Mouse (Mus musculus) brain, embryonic 18.5 days (tissue): Measurements from ENCODE around the gene Tmem203.
"Not testable (repeated sequence)": the region's sequence is repeated elsewhere in the genome, so short reads cannot be mapped to it uniquely, and the experiment has no call there.

Experiments used
- DNase-seq: peaks from one replicate; pipeline ENCODE4 v3.0.0-alpha.2; 2012; ENCODE audit warnings: low read depth, low spot score

The Tmem203 gene

DNA sequence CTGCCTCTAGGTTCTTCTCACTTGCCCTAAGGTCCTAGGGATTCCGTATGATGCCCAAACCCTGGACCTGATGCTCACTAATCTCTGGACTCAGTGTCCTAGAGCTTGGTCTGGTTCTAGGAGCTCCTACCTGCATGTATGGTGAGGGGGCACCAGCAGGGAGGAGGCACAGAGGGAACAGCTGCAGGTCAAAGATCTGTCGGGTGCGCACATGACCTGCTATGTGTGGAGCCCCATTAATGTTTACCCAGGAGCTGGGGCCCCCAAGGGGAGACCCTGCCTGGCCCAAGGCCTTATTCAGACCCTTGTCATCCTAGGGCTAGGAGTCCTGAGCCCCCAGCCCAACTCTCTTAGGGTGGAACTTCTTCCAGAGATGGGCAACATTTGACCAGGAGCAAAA, 21.2 kb upstream of the Tmem203 start, which contains the start of gene Slc34a3:
Gene Slc34a3, minus strand, starts transcription at position 315 of the 400 bp plus-strand sequence.
- no peak for DNase-seq

DNA sequence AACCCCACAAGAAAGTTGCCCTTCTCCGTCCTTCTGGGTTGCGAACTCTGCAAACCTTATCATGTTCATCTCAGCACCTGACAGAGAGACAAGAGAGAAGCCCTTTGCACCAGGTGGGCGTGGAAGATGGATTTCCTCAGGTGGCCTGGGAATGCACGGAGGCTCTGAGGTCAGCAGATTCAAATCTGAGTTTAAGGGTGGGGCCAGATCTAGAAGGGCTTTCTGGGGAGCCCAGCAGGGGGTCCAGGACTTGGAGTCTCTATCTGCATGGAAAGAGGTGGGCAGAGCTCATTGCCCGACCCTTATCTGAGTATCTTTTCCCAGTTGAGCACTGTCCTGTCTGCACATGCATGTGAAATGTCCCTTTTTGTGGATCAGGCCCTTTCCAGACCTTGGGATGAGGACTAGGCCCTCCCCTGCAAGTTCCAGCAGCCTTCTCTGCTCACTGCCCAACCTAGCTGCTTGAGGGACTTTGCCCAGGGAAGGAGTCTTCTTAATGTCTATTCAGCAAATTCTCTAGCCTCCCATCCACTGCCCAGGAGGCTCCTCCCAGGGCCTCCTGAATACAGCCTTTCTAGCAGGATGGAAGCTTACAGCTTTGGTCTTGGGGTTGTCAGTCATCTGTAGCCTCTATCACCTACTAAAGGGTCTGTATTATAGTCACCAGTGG, 20.6 kb upstream of the Tmem203 start:
- DNase-seq = no peak

DNA sequence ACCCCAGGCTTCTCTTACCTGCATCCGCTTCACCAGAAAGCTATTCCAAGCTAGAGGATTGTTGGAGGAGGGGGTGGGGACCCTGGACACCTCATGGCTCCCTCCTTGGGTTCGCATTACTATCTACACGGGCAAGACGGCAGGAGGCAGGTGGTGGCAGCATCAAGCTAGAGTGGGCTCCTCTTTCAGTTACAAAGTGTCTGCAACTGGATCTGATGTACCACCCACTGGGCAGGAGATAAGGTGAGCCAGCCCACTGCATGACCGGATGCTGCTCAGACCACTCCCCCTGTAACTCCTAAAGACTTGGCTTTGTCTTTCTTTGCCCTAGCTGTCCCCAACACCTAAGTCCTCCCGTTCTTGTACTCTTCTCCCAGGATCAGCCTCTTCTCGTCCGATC, 18.6 kb upstream of the Tmem203 start, which contains the start of gene Rnf224:
Gene Rnf224, minus strand, starts transcription at position 174 of the 400 bp plus-strand sequence.
- no peak for DNase-seq

DNA sequence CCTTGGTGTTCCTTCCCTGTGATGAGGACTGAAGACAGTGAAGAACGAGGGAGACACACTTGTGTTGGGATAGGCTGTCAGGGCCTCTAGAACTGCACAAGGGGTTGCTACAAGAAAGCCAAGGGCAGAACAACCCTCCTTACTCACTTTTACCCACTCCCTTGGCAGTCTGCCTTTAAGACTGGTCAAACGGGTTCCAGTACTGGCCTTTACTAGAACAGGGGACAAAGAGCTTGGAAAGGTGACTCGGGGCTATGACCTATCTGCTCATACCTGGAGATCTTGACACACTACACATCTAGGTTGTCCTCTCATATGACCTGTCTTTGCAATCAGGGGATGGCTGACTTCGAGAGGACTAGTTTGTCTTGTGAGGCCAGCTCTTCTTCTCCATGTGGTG, 17.7 kb upstream of the Tmem203 start:
- no peak for DNase-seq

DNA sequence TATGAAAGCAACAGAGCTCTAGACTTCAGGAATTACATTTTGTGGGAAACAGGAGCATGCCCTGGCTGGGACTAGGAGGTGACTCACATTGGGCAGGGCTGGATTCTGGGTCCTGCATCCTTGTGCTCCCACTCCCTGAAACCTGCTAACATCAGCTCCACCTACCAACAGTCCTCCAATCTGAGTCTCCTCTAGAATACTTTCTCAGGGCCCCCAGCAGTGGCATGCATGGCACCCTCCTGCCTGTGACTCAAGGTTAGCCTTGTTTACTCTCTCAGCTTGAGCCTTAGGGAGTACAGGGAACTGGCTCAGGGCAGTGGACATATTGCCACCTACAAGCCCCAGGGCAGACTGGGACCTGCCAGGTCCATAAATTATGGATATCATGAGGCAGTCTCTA, 17.1 kb upstream of the Tmem203 start:
- no peak for DNase-seq

DNA sequence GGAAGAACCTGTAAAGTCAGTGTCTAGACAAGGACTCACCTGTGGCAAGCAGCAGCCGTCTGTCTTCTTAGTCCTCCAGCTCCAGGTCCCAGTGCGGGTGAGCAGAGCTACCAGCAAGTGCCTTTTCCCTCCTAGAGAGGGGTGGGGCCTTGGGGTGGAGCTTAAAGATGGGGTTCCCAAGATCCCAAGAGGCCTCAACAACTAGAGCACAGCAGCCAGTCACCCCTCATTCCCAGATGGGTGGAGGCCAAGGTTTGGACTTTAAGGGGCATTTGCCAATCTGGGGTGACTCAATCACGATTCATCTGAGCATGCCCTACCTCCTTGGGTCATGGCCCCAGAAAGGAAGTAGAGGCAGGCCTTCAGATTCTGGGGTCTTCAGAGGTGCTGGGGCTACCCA, 15.5 kb upstream of the Tmem203 start:
- no peak for DNase-seq

DNA sequence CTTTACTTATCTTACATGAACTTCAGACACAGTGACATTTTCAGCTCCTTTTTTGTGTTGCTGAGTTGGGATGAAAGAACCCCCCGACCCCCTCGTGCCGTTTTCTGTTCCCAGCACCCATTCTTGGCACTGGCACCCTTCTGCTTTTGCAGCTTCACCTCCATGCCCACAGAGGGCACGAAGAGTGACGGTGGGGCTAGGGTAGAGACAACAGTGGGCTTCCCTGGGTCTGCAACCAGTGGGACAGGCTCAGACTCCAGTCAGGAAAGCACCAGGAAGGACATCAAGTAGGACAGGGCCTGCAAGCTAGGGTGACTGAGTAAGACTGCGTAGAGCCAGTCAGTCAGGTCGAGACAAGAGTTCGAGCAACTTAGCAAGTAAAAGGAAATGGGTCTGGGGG, 14.9 kb upstream of the Tmem203 start:
- DNase-seq = no peak

DNA sequence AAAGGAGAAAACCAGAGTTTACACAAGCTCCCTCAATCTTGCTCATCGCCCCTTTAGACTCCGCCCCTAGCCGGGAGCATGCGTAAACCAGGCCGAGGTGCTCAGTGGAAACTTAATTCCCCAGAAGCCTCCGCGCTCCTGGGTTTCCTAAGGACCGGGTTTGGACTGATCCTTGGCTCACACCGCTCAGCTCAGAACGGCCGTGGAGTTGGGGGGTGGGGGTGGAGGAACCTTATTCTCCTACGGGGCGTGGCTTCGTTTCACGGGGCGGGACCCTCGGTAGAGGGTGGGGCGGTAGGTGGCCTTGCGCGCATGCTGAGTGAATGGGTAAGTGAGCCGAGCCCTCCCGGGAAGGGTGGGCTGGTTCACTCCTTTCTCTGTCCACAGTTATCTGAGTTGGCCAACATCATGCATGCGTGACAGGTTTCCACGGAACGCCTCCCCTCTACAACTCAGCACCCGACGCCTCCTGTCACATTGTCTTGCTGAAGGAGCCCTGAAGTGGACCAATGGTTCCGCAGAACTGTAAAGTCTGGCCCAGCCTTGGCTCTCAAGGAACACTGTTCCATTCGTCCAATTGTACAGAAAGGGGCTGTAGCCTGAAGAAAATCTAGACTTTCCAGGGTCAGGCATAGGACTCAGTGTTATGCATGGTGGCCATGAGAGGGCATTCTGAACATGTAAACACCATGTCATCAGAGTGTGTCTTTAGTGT, 14.4 kb upstream of the Tmem203 start:
- peak; percentile 71 for DNase-seq

DNA sequence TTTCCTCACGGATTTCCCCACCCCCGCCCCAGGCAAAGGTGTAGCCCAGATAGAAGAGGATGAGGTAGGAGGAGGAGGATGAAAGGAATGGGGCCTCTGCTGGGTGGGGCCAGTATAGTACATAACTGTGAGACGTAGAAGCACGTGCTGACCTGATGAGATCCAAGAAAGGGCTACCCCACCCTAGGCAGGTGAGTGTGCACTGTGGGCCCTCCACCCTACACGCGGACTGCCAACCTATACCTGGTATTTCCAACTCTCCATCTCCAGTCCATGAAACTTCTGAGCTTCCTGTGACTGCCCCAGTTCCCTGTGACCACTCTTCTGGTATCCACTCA, 13.8 kb upstream of the Tmem203 start:
- DNase-seq = no peak

DNA sequence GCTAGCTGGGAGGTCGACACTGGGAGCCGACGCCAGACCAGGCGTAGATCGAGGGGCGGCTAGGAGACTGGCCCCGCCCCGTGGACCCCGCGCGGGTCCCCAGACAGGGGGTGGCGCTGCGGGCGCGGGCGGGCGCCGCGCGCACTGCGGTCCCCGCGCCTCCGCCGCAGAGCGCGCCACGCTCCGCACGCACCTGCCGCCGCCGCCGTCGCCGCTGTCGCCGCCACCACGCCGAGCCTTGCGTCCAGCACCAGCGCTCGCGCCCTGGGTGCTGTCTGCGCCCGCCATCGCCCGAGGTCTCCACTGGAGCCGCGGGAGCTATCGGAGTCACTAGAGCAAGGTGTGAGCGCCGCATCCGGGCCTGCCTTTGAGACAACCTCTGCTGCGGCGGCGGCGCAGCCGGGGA, 13.1 kb upstream of the Tmem203 start, which contains the start of the genes Rnf208 and Cysrt1:
Gene Rnf208, plus strand, starts transcription at position 155 of the 406 bp plus-strand sequence.
Gene Cysrt1, minus strand, starts transcription at position 352 of the 406 bp plus-strand sequence.
- no peak for DNase-seq

DNA sequence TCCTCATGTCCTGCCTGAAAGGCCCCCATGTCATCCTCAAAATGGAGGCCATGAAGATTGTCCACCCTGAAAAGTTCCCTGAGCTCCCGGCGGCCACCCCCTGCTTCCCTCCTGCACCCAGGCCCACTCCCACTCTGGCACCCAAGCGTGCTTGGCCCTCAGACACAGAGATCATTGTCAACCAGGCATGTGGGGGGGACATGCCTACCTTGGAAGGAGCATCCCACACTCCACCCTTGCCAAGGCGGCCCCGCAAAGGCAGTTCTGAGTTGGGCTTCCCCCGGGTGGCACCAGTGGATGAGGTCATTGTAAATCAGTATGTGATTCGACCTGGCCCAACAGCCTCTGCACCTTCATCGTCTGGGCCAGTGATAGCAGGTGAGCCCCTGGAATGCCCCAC, 11.9 kb upstream of the Tmem203 start:
- no peak for DNase-seq

DNA sequence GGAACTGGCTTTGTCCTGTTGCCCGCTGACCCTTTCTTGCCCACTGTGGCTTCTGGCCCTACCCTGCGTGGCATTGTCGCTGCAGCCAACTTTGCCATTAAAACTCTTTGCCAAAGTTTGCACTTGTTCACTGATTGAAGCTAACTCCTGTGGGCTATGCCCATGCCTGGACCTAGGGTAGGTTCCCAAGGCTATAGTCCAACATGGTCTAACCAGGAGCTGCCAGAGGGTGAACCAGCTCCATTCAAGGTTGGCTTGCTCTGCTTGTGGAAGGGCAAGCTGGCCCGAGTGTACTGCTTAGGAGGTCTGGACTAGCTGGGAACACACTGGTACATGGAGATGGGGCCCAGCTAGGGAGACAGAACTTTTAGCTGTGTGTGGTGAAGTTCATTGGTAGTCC, 11.1 kb upstream of the Tmem203 start:
- DNase-seq = no peak

DNA sequence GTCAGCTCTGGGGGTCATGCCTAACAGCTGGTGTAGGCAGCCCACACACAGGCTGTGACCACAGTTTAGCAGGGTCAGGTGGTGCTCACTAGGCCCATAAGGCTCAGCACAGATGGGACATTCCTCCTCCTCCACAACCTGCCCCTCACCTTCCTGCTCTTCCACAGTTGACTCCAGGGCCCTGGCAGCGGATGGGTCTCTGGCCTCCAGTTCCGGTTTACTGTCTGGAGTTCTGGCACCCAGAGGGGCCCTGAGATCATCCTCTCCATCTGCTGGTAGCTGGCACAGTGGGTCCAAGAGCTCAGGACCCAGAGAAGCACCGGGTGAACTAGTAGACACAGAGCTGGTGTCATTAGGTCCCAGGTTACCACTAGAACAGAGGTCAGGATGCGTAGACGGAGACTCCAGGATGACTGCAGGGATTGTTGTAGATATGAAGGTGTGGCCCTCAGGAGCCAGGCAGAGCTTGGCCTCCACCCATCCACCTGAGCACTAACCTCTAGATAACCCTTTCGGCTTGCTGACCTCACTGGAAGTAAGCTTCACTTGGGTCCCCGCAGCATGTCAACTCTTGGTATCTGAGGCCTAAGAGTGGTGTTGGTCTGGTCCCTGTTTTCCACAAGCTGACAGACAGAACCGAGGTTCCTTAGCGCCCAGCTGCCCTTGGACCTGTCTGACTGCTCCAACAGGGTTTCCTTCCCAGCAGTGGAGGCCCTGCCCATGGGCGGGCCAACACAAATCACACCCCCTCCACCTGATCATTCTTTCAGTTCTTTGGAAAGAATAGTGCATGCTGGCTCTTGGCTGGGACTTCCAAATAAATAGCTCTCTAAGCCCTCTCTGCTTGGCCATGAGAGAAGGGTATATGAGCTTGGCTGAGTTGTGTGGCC, 8.8 kb upstream of the Tmem203 start, which contains the start of gene AL732309.1:
Gene AL732309.1, minus strand, starts transcription at position 681 of the 890 bp plus-strand sequence.
- no peak for DNase-seq

DNA sequence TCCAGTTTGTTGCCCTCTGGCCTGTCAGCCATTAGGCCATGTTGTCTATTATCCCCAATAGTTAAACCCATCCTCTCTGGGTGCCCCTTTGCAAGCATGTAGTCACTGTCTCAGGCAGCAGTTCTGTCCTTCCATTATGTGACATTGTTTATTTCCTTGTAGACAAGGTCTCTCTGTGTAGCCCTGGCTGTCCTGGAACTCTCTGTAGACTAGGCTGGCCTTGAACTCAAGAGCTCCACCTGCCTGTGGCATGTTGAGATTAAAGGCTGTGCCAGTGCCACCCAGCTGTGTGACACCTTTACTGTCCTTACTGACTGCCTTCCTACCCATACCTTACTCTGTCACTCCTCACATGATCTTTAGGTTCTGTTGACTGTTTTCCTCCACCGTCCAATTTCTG, 2.9 kb upstream of the Tmem203 start:
- DNase-seq = no peak

DNA sequence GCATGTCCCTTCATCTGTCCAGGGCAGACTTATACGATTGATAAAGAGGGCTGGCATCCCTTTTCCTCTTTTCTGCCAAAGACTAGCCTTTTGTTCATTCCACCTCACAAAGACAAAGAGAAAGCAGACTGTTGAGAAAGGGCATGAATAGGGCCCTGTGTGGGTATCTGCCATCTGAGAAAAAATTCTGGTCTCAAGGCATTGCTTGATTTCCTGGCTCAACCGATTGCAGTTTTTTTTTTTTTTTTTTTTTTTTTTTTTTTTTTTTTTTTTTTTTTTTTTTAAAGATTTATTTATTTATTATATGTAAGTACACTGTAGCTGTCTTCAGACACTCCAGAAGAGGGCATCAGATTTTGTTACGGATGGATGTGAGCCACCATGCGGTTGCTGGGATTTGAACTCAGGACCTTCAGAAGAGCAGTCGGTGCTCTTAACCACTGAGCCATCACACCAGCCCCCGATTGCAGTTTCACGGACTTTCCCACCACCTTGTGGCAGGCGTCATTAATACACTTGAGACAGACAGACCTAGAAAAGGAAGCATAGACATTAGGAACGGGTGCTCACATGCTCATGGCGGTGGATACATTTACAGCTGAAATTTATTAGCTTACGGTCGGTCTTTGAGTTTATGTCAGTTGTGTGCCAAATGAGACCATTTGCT, 1.3 kb downstream of the Tmem203 start:
- not testable (repeated sequence) for DNase-seq

DNA sequence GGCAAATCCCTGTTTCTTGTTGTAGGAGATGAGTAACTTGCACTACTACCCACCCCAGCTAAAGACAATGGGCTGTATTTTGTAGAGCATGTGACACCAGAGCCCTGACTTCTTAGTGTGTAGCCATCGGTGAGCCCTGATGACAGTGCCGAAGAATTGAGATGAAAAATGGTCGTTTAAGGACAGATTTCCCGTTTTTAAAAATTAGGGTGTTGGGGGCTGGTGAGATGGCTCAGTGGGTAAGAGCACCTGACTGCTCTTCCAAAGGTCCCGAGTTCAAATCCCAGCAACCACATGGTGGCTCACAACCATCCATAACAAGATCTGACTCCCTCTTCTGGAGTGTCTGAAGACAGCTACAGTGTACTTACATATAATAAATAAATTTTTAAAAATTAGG, 2.0 kb downstream of the Tmem203 start:
- DNase-seq = not testable (repeated sequence)

DNA sequence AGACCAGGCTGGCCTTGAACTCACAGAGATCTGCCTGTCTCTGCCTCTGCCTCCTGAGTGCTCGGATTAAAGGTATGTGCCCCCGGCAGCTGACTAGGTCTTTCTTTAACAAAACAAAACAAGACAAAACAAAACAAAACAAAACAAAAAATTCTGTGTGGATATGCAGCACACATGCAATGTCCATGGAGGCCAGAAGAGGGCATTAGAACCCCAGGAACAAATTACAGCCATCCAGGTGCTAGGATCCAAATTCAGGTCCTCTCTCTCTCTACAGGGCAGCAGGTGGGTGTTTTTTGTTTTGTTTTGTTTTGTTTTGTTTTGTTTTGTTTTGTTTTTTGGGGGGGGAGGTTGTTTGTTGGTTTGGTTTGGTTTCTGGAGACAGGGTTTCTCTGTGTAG, 3.6 kb downstream of the Tmem203 start:
- no peak for DNase-seq

DNA sequence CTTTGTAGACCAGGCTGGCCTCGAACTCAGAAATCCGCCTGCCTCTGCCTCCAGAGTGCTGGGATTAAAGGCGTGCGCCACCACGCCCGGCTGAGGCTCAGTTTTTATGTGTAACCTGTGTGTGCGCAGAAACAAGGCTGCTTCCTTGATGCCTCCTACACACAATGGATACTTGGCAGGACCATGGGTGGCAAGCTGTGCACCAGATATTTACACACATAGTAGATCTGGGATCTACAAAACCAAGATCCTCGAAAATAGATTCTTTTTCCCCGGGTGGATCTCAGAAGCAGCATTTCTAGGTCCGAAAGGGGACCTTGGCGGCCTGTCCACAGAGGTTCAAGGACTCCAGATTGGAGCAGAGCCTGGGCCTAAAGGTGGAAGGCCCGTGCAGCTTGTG, 6.6 kb downstream of the Tmem203 start:
- DNase-seq = no peak

DNA sequence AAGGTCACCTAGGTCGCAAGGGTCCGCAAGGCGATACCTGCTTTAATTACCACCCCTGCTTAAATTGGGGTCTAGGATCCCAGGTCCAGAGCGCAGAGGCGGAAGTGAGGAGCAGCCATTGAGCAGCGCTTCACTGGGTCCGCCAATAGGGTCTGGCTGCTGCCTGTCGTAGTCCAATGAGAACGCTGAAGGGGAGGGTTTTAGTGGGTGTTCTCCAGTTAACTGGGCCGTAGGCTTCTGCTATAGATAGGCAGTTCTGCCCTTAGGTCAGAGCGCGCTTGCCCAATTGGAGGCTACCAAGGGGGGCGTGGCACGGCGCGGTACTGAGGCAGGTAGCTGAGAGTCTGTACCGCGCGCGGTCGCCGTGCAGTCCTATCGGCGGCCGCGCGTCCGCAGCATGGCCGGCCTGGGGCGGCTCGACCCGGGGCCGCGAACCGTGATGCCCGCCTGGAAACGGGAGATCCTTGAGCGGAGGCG, 7.1 kb downstream of the Tmem203 start, which contains the start of gene Tprn:
Gene Tprn, plus strand, starts transcription at position 328 of the 477 bp plus-strand sequence.
- DNase-seq = peak; percentile 95

DNA sequence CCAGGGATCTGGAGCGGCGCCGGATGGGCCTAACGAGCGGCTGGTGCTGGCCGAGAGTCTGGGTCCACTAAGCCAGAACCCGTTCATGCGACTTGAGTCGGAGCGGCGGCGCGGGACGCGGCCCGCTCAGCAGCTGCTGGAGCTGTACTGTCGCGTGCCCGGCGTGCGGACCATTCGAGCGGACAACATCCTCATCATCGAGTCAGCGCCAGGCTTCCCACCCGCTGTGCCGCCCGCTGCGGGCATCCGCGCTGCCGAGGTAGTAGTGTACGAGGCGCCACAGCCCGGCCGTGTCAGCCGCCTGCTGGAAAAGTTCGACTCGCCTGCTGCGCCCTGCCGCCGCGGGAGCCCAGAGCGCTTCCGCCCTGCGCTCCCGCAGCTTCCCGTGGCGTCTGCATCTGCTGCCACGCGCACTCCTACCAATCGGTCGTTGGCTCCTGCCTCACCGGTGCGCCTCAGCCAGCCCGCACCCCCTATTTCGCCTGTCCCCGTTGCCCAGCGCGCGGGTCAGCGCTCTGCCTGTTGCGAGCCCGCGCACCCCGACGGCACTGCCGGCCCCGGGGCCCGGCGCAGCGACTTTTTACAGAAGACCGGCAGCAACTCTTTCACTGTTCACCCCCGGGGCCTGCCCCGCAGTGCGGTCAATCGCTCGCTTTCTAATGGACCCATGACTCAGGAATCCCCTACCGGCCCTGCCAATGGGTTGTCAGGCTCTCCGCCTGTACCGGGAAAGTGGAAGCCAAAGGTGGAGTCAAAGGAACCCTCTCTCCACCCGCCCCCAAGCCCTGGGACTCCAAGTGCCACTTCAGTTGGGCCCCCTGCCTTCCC, 7.8 kb downstream of the Tmem203 start:
- no peak for DNase-seq
